Mouse (Mus musculus) kidney, adult 2 months (tissue): ENCODE data around the gene Calm1.

ENCODE experiments used
- CTCF ChIP-seq: fragments of 200-500 bp; conservative IDR thresholded peaks from 2 replicates; pipeline ENCODE4 v1.5.1; 2011; ENCODE audit warnings: low read depth, mild to moderate bottlenecking, control low read depth, low read length, moderate library complexity, mixed read lengths; ENCODE audit not compliant: insufficient read depth, insufficient read length
- POLR2A ChIP-seq: fragments of 200-500 bp; IDR thresholded peaks from one replicate; pipeline ENCODE4 v1.6.1; 2011; ENCODE audit warnings: low read depth, low read length, control low read depth

GRCm38 (mm10) chr12:100226073-100226472, 26.8 kb downstream of the Calm1 start:
- TF ChIP-seq CTCF (no peak), POLR2A (no peak)
